Mouse (Mus musculus): ENCODE measurements around the gene S1pr2. TPM values are rescaled to one million over a fixed set of nuclear protein-coding genes. Genes with fewer than 3 reads are reported as not detected.

S1pr2 gene
- polyA plus RNA-seq, 1 experiment from 2014 or later = 6.8 TPM

Small RNA genes lying within 50 kb of the gene (microRNA-seq; reads per million reads assigned to microRNA genes)
- not detected for gene Mir7081

Other genes with a start within 250 kb of the S1pr2 start
- gene Olfm2, start 230.4 kb downstream of the S1pr2 start, polyA plus RNA-seq (2015; fragmentation: Nextera tagmentation; extraction: Ambion mirVana) = 52.6 and 68.1 TPM in 2 replicates
- 0.11 and 0.15 TPM in 2 replicates for gene Col5a3, start 161.7 kb downstream of the S1pr2 start, polyA plus RNA-seq (2015; fragmentation: Nextera tagmentation; extraction: Ambion mirVana)
- not detected in 2 replicates for gene Rdh8, start 158.3 kb downstream of the S1pr2 start, polyA plus RNA-seq (2015; fragmentation: Nextera tagmentation; extraction: Ambion mirVana)
- 1.1 and 1.2 TPM in 2 replicates for gene A230050P20Rik, start 108.1 kb downstream of the S1pr2 start, polyA plus RNA-seq (2015; fragmentation: Nextera tagmentation; extraction: Ambion mirVana)
- 8.5 and 11.1 TPM in 2 replicates for gene Angptl6, start 97.1 kb downstream of the S1pr2 start, polyA plus RNA-seq (2015; fragmentation: Nextera tagmentation; extraction: Ambion mirVana)
- gene Ppan, start 88.6 kb downstream of the S1pr2 start, polyA plus RNA-seq (2015; fragmentation: Nextera tagmentation; extraction: Ambion mirVana) = 57.7 and 65.2 TPM in 2 replicates
- 327 and 332 TPM in 2 replicates for gene Eif3g, start 78.2 kb downstream of the S1pr2 start, polyA plus RNA-seq (2015; fragmentation: Nextera tagmentation; extraction: Ambion mirVana)
- 92.4 and 103 TPM in 2 replicates for gene Dnmt1, start 16.9 kb downstream of the S1pr2 start, polyA plus RNA-seq (2015; fragmentation: Nextera tagmentation; extraction: Ambion mirVana)
- 115 and 124 TPM in 2 replicates for gene Mrpl4, start 26.0 kb upstream of the S1pr2 start, polyA plus RNA-seq (2015; fragmentation: Nextera tagmentation; extraction: Ambion mirVana)
- 2.4 and 2.8 TPM in 2 replicates for gene Icam1, start 39.2 kb upstream of the S1pr2 start, polyA plus RNA-seq (2015; fragmentation: Nextera tagmentation; extraction: Ambion mirVana)
- 0.17 and 0.37 TPM in 2 replicates for gene Icam4, start 52.6 kb upstream of the S1pr2 start, polyA plus RNA-seq (2015; fragmentation: Nextera tagmentation; extraction: Ambion mirVana)
- 0.19 and 0.45 TPM in 2 replicates for gene Icam5, start 55.3 kb upstream of the S1pr2 start, polyA plus RNA-seq (2015; fragmentation: Nextera tagmentation; extraction: Ambion mirVana)
- 0.81 and 2.2 TPM in 2 replicates for gene Zglp1, start 90.3 kb upstream of the S1pr2 start, polyA plus RNA-seq (2015; fragmentation: Nextera tagmentation; extraction: Ambion mirVana)
- 0.78 and 1.2 TPM in 2 replicates for gene Gm49373, start 96.3 kb upstream of the S1pr2 start, polyA plus RNA-seq (2015; fragmentation: Nextera tagmentation; extraction: Ambion mirVana)
- 46.0 and 51.9 TPM in 2 replicates for gene Fdx1l, start 96.8 kb upstream of the S1pr2 start, polyA plus RNA-seq (2015; fragmentation: Nextera tagmentation; extraction: Ambion mirVana)
- 1.5 and 2.1 TPM in 2 replicates for gene Gm38431, start 115.2 kb upstream of the S1pr2 start, polyA plus RNA-seq (2015; fragmentation: Nextera tagmentation; extraction: Ambion mirVana)
- 41.0 and 47.5 TPM in 2 replicates for gene Raver1, start 115.2 kb upstream of the S1pr2 start, polyA plus RNA-seq (2015; fragmentation: Nextera tagmentation; extraction: Ambion mirVana)
- gene Tyk2, start 154.5 kb upstream of the S1pr2 start, polyA plus RNA-seq (2015; fragmentation: Nextera tagmentation; extraction: Ambion mirVana) = 9.1 and 11.3 TPM in 2 replicates
- 229 and 232 TPM in 2 replicates for gene Cdc37, start 173.2 kb upstream of the S1pr2 start, polyA plus RNA-seq (2015; fragmentation: Nextera tagmentation; extraction: Ambion mirVana)
- gene Pde4a, start 188.9 kb upstream of the S1pr2 start, polyA plus RNA-seq (2015; fragmentation: Nextera tagmentation; extraction: Ambion mirVana) = 15.7 TPM in 2 replicates

Data from forebrain, embryonic 13.5 days (tissue).